Mouse (Mus musculus) naive thymus-derived CD4-positive, alpha-beta T cell, adult 2 months (primary cell): ENCODE data around the gene Pafah1b2.

Experiments
- DNase-seq: peaks from one replicate; pipeline ENCODE4 v3.0.0-alpha.2; 2011; ENCODE audit warnings: low read depth

The Pafah1b2 gene

GRCm38 (mm10) chr9:45980611-45981010, 31.9 kb downstream of the Pafah1b2 start:
- DNase-seq, result no peak

DNA sequence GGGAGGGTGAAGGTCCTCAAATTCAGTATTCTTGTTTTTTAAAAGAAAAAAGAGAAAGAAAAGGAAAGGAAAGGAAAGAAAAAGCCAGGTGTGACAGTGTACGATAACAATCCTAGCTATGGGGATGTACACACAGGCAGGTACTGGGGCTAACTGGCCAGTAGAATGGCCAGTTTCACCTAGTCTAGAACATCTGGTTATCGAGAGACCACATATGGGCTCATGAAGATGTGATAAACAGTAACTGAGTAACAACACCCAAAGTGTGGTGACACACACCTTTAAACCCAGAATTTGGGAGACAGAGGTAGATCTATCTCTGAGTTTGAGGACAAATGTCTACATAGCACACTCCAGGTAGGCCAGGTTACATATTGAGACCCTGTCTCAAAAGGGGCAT, 32.7 kb downstream of the Pafah1b2 start:
- DNase-seq, result no peak

GRCm38 (mm10) chr9:45976884-45977283, 35.6 kb downstream of the Pafah1b2 start:
- peak; percentile 57 for DNase-seq

GRCm38 (mm10) chr9:45963577-45963976, 48.9 kb downstream of the Pafah1b2 start:
- no peak for DNase-seq

- no peak for DNase-seq
Measured at GRCm38 (mm10) chr9:45961855-45962254, 50.6 kb downstream of the Pafah1b2 start.

GRCm38 (mm10) chr9:45959661-45960060, 52.8 kb downstream of the Pafah1b2 start:
- DNase-seq, result no peak

GRCm38 (mm10) chr9:45958851-45959250, 53.6 kb downstream of the Pafah1b2 start:
- no peak for DNase-seq

DNA sequence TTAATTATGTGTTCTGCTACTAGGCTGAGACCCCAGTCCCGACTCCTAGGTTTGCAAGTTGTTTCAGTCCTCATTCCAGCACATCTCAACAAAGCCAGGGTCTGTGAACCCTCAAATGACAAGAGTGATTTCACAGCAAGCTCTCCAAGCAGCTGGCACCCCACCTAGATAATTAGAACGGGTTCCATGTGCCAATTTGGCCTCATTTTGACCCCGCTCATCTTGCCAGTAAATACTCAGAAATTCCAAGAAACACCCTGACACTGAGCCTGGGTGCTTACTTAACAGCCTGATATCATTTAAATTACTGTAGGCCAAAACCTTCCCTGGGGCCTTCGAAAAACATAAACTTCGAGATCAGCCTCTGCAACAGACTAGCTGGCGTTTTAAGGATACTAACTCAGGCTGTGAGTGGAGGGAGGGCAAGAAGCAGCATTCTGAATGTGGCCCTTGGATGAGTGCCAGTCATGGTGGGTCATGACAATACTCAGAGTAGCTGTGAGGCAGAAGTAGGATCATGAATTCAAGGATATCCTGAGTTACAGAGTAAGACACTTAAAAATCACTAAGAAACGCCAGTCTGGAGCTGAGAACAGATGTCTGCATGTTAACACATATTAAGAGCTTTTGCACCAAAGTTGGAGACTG, 54.3 kb downstream of the Pafah1b2 start:
- DNase-seq, result no peak

GRCm38 (mm10) chr9:45955107-45955963, 57.2 kb downstream of the Pafah1b2 start, which contains the start of gene Sidt2:
Gene Sidt2 (minus strand): TSS chr9:45955258.
- DNase-seq, result peak; percentile 93

- DNase-seq, result peak; percentile 77
Measured at GRCm38 (mm10) chr9:45954294-45955106, 58.0 kb downstream of the Pafah1b2 start.

DNA sequence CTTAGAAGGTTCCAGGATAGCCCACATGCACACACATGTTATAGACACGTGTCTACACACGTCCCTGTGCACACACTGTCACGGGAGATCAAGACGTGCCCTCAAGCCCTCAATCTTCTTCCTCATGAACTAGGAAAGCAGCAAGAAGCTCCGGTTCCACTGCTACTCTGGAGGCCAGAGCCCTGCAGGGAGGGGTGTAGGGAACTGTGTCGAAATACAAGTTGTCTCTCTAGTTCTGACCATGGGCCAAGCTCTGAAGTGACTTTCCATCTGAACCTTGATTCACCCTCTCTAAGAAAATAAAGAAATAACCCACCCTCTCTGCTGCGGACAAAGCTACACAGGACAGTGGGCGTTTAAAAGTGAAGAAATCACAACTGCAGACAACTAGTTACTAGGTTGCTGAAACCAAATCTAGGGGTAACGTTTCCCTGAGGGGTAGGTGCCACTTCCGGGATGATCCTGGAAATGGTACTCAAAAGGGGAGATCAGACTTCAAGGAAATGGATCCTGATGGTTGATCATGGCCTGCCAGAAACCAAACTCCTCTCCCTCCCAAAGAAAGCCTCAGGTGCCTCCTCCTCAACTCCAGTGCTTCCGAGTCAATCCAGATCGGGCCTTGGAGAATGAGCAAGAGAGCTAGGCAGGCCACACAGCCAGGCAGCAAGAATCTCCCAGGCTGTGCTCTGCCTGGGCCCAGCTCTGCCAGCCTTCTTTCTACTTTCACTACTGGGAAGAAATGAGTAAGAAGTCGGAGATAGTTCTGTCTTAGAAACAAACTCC, 58.8 kb downstream of the Pafah1b2 start:
- no peak for DNase-seq

DNA sequence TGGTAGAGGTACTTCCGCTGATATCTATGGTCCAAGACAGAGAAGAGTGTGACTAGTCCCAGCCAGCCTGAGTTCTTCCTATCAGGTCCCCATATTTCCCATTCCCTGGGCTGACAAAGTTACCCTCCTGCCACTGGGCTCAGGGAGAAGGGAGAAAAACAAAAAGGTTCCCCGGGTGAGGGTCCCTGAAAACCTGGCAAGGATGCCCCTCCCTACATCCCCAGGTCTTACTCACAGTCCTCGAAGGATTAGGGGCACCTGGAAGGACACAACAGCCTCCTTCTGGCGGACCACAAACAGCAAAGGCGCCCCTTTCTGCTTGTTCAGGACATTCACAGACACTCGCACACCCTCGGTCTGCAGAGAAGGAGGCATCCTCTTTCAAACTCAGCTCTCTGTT, 59.6 kb downstream of the Pafah1b2 start:
- no peak for DNase-seq

DNA sequence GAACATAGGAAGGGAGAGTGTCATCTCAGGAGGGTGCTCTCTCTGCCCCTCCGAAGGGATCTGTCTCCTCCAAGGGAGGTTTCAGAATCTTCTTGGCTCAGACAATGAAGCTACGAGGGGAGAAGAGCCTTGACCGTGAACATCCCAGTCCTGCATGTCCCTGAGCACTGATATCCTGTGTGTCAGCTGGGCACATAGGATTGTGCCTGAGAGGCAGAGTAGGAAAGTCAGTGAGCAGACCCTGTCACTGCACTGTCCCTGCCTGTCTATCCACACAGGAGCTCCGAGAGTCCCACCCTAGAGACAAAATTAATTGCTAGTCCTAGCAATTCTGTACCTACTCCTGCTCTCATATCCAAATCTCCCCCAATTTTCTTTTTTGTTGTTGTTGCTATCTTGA, 60.4 kb downstream of the Pafah1b2 start:
- no peak for DNase-seq

GRCm38 (mm10) chr9:45946872-45947183, 65.7 kb downstream of the Pafah1b2 start:
- no peak for DNase-seq

DNA sequence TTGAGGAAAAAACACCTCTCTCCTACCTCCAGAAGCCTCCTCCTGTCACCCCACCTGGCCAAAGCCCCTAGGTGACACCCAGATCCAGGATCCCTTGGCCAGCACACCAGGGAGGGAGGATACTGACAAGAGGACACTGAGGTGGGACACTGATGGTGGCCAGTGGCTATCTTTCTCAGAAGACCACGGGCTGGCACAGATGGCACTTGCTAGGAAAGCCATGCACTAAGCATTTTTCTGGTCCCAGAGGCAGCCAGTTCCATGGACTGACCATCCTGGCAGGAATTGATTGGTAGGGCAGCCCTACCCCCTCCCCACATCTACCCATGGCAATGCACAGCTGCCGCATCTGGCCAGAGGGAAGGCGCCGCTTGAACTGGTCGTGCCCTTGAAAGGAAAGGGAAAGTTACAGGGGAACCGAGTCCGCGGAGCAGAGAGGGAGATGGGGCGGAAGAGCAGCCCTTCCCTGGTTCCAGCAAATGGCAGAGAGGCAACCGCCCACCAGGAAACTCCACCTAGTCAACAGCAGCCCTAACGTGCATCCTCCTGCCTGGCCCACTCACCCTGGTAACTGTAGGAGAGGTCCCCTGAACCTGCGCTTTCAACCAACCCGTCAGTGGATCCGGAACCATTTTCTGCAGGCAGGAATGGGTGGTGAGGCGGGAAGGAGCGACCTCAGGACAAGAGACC, 66.2 kb downstream of the Pafah1b2 start:
- DNase-seq, result peak; percentile 60

DNA sequence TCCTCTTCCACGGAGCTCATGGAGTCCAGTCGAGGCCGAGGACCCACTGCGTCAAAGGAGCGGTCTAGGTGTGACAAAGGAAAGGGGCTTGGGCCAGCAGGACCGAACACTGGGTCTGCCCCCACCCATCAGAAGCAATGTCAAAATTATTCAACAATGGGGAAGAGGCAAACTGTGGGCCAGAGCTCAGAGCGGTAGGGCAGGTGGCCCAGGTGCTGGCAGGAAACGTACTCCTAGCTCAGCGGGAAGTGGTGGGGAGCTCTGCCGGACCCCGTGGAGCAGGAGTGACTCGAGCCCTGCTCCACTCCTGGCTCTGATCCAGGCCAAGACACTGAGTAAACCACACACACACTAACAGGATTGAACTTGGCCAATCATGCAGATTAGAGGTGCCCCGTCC, 66.8 kb downstream of the Pafah1b2 start:
- peak; percentile 66 for DNase-seq

- DNase-seq, result peak; percentile 93
Measured at GRCm38 (mm10) chr9:45944506-45945400, 67.7 kb downstream of the Pafah1b2 start.

GRCm38 (mm10) chr9:45943628-45944505, 68.6 kb downstream of the Pafah1b2 start:
- no peak for DNase-seq

DNA sequence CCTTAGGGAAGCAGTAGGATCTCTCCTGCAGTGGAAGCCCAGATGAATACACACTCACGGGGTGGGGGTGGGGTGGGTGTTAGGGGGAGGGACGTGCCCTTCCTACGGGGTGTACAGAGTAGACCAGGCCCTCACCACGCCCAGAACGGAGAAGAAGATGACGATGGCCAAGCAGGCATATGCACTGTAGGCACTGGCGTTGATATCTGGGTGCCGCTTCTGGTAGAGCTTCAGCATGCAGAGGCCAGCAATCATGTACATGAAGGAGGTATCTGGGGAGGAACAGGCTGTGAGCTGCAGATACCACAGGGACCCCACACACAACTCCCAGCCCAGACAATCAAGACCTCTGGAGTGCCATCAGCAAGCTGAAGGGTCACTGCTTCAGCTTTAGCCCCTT, 69.6 kb downstream of the Pafah1b2 start:
- no peak for DNase-seq
